ENCODE assay signal across 1 mouse cellular context in the genomic region with DNA sequence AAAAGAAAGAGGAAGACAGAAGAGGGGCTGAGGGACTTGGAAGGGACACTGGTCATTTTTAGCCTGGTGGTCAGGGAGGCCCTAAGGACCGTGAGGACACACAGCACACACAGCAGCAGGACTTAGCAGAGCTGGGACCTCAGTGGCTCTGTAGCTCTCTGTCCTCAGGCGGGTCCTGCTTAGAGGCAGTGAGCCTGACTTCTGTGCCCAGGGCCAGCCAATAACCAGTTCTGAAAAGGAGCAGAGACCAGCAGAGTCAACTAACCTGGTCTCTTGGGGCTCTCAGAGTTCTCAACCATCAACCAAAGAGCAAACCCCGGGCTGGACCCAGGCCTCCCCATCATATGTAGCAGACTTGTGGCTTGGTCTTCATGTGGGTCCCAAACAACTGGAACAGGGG.
TF ChIP-seq lines count a peak whose summit lies in the region.

No protein-coding gene starts in this region.

TF ChIP-seq in MEL, 35 proteins besides CTCF, POLR2A, EP300 and RAD21:
- TF ChIP-seq ELF1 (IDR thresholded peaks at IDR 0.05; ENCODE audit: low read depth, low read length): no peak
